Comparison of ENCODE assay signal across 13 mouse cellular contexts in genomic region chr3:138303771-138304488, GRCm38 (mm10). TPM values are rescaled to one million over a fixed set of nuclear protein-coding genes. Genes with fewer than 3 reads are reported as not detected.
DNase-seq lines count a peak whose midpoint lies in the region; ATAC-seq lines count a peak whose summit lies in the region.
"Had no signal": no experiment of that assay in that cellular context is flagged by ENCODE, and none has a peak within 500 bp of the region (broad histone marks: within the 10 kb centered on the region; RNA-seq: fewer than 3 reads in every experiment).

No protein-coding gene starts in this region.

- WGBS in kidney, embryonic 14.5 days, result 45% methylated on average over 6 of the region's 6 CpGs
- 59% methylated on average over 6 of the region's 6 CpGs for WGBS in heart, embryonic 16.5 days

- ATAC-seq in kidney, embryonic 14.5 days (ENCODE audit: low FRiP score, low TSS enrichment), result no peak
- ATAC-seq in heart, embryonic 16.5 days (replicated peaks; ENCODE audit: extremely low read depth, insufficient read depth, low FRiP score), result peak; percentile 58; the same call in 1 of the 2 replicates

- peaks cover 37% of the 10 kb centered on the region for H3K4me1 ChIP-seq in kidney, embryonic 14.5 days (ENCODE audit: control insufficient read depth, insufficient read depth, low read length)
- peaks cover 16% of the 10 kb centered on the region for H3K4me1 ChIP-seq in heart, embryonic 16.5 days (ENCODE audit: control insufficient read depth, insufficient read depth, low read length)
- H3K4me1 ChIP-seq: liver, embryonic 15.5 days had no signal

- 0 out of 2 replicates have a peak overlapping the region, but pooled peaks have one; percentile 4 for H3K27ac ChIP-seq in kidney, embryonic 14.5 days (ENCODE audit: low read depth, low read length)
- no peak overlapping the region for H3K27ac ChIP-seq in heart, embryonic 16.5 days (ENCODE audit: low read length)
- H3K27ac ChIP-seq: left cerebral cortex, adult 2 months; liver, embryonic 15.5 days had no signal

- no peaks in the 10 kb centered on the region for H3K36me3 ChIP-seq in kidney, embryonic 14.5 days (ENCODE audit: control insufficient read depth, insufficient read depth, low read length)
- H3K36me3 ChIP-seq in heart, embryonic 16.5 days (ENCODE audit: control insufficient read depth, insufficient read depth), result no peaks in the 10 kb centered on the region
- H3K36me3 ChIP-seq: liver, embryonic 15.5 days had no signal

- H3K27me3 ChIP-seq in kidney, embryonic 14.5 days (ENCODE audit: control insufficient read depth, insufficient read depth, low read length), result no peaks in the 10 kb centered on the region
- H3K27me3 ChIP-seq in heart, embryonic 16.5 days (ENCODE audit: control insufficient read depth, insufficient read depth, low read length), result no peaks in the 10 kb centered on the region
- H3K27me3 ChIP-seq: liver, embryonic 15.5 days had no signal

- no peaks in the 10 kb centered on the region; the same call in 1 of the 2 replicates for H3K9me3 ChIP-seq in kidney, embryonic 14.5 days (ENCODE audit: control insufficient read depth, low read length)
- no peaks in the 10 kb centered on the region for H3K9me3 ChIP-seq in heart, embryonic 16.5 days (replicated peaks; ENCODE audit: control insufficient read depth, low read length)
- H3K9me3 ChIP-seq: liver, embryonic 15.5 days had no signal

- DNase-seq in kidney, adult 18-20 months, result no peak
- peak; percentile 31 for DNase-seq in testis, postnatal 14 days (ENCODE audit: low spot score)
- DNase-seq in testis, postnatal 10 days (ENCODE audit: low spot score), result no peak
- DNase-seq in yolk sac, embryonic 10.5 days (ENCODE audit: low spot score), result peak; percentile 30
- no peak for DNase-seq in thymus, postnatal 25 days
- no peak for DNase-seq in adrenal gland, postnatal 36 days
- DNase-seq: kidney, adult 9 months had no signal

- no peak overlapping the region for H3K4me2 ChIP-seq in kidney, embryonic 14.5 days (replicated peaks; ENCODE audit: low read depth, low read length)
- no peak overlapping the region for H3K4me2 ChIP-seq in heart, embryonic 16.5 days (ENCODE audit: low read depth, low read length)
- H3K4me2 ChIP-seq: liver, embryonic 15.5 days had no signal

- H3K4me3 ChIP-seq in kidney, embryonic 14.5 days (ENCODE audit: low read length), result no peak overlapping the region
- H3K4me3 ChIP-seq in heart, embryonic 16.5 days (ENCODE audit: low read length), result no peak overlapping the region
- H3K4me3 ChIP-seq: left cerebral cortex, adult 2 months; liver, embryonic 15.5 days had no signal

- no peak overlapping the region for H3K9ac ChIP-seq in kidney, embryonic 14.5 days (ENCODE audit: low read depth, low read length)
- no peak overlapping the region for H3K9ac ChIP-seq in heart, embryonic 16.5 days (ENCODE audit: low read length)
- H3K9ac ChIP-seq: liver, embryonic 15.5 days had no signal

RNA-seq across cellular contexts. Expression of gene Adh6a, which starts 9.2 kb away (rescaled TPM):
- polyA plus RNA-seq in kidney, embryonic 14.5 days (2014; fragmentation: Nextera tagmentation; extraction: Ambion mirVana), result not detected in 2 replicates
- not detected in 2 replicates for polyA plus RNA-seq in heart, embryonic 16.5 days (2015; fragmentation: Nextera tagmentation; extraction: Ambion mirVana)
- total RNA-seq in adrenal gland, postnatal 36 days (2021), result not detected
- total RNA-seq: granulocyte monocyte progenitor cell, adult 5-6 weeks; left cerebral cortex, adult 2 months had no signal
- polyA plus RNA-seq: cortical plate, adult 2 months; liver, embryonic 15.5 days had no signal

RNA-seq across cellular contexts. Expression of gene Adh6b, which starts 37.6 kb away (rescaled TPM):
- polyA plus RNA-seq in kidney, embryonic 14.5 days (2014; fragmentation: Nextera tagmentation; extraction: Ambion mirVana), result 0.14 and 0.46 TPM in 2 replicates
- 1.7 and 3.6 TPM in 2 replicates for polyA plus RNA-seq in heart, embryonic 16.5 days (2015; fragmentation: Nextera tagmentation; extraction: Ambion mirVana)
- total RNA-seq in adrenal gland, postnatal 36 days (2021), result under 1 TPM; 0.23 to 0.33 TPM
- total RNA-seq: granulocyte monocyte progenitor cell, adult 5-6 weeks; left cerebral cortex, adult 2 months had no signal
- polyA plus RNA-seq: cortical plate, adult 2 months had no signal

RNA-seq across cellular contexts. Expression of gene Adh1, which starts 43.1 kb away (rescaled TPM):
- 18.6 and 20.4 TPM in 2 replicates for polyA plus RNA-seq in kidney, embryonic 14.5 days (2014; fragmentation: Nextera tagmentation; extraction: Ambion mirVana)
- polyA plus RNA-seq in heart, embryonic 16.5 days (2015; fragmentation: Nextera tagmentation; extraction: Ambion mirVana), result 14.0 and 91.8 TPM in 2 replicates
- total RNA-seq in adrenal gland, postnatal 36 days (2021), result 1,000 to 10,000 TPM; 2,463 to 7,675 TPM
- total RNA-seq: granulocyte monocyte progenitor cell, adult 5-6 weeks had no signal

Comparison
In these comparisons a context has a peak if more than half of its experiments do, and no peak if none do; other contexts are left out.
1. DNase-seq: peak in testis, postnatal 14 days (single experiment) and yolk sac, embryonic 10.5 days (single experiment); none in kidney, adult 18-20 months (single experiment), testis, postnatal 10 days (single experiment), thymus, postnatal 25 days (single experiment) and adrenal gland, postnatal 36 days (0 of 2).